Mouse (Mus musculus) MEL (cell line): ENCODE measurements around the gene Olfr172. TPM values are rescaled to one million over a fixed set of nuclear protein-coding genes. Genes with fewer than 3 reads are reported as not detected.

Source experiments
- DNase-seq: peaks from one replicate; pipeline ENCODE4 v3.0.0; 2011; ENCODE audit warnings: low read depth, low spot score
- H3K27ac ChIP-seq: 2 replicates; pipeline ENCODE4 v1.5.1; 2012; ENCODE audit warnings: low read depth, mild to moderate bottlenecking, control low read depth, low read length, moderate library complexity; ENCODE audit not compliant: control insufficient read depth
- H3K27me3 ChIP-seq, 2 experiments: fragments of 150-350 bp in 1 of 2; sonication (generic) in 1 of 2; 2 replicates each; pipeline ENCODE4 v1.6.1; 2012; ENCODE audit warnings: low read length in 2 of 2, mild to moderate bottlenecking in 2 of 2, improper control_type of control experiment in 1 of 2, moderate library complexity in 1 of 2; ENCODE audit not compliant: insufficient read depth in 2 of 2, control insufficient read depth in 1 of 2
- H3K36me3 ChIP-seq, 2 experiments: 2 replicates each; pipeline ENCODE4 v1.6.1; 2012 to 2014; ENCODE audit warnings: low read length in 2 of 2, improper control_type of control experiment in 1 of 2, inconsistent platforms in 1 of 2, mild to moderate bottlenecking in 1 of 2; ENCODE audit not compliant: insufficient read depth in 2 of 2, control insufficient read depth in 1 of 2
- H3K4me1 ChIP-seq, 2 experiments: fragments of 150-350 bp in 1 of 2; sonication (generic) in 1 of 2; 2 replicates each; pipeline ENCODE4 v1.6.1; 2012; ENCODE audit warnings: low read length in 2 of 2, improper control_type of control experiment in 1 of 2, mild to moderate bottlenecking in 1 of 2; ENCODE audit not compliant: insufficient read depth in 2 of 2, control insufficient read depth in 1 of 2
- H3K4me3 ChIP-seq, 2 experiments: fragments of 150-350 bp in 1 of 2; sonication (generic) in 1 of 2; 2 replicates each; pipeline ENCODE4 v1.5.1; 2012; ENCODE audit warnings: low read depth in 2 of 2, low read length in 2 of 2, mild to moderate bottlenecking in 2 of 2, moderate library complexity in 2 of 2, control low read depth in 1 of 2, improper control_type of control experiment in 1 of 2; ENCODE audit not compliant: control insufficient read depth in 1 of 2, insufficient read depth in 1 of 2
- H3K79me2 ChIP-seq: 2 replicates; pipeline ENCODE4 v1.6.1; 2012; ENCODE audit warnings: mild to moderate bottlenecking, low read length, moderate library complexity; ENCODE audit not compliant: control insufficient read depth, poor library complexity, insufficient read depth
- H3K9ac ChIP-seq: 2 replicates; pipeline ENCODE4 v1.6.1; 2012; ENCODE audit warnings: low read depth, mild to moderate bottlenecking, control low read depth, low read length, moderate library complexity; ENCODE audit not compliant: control insufficient read depth, poor library complexity, severe bottlenecking
- H3K9me3 ChIP-seq: fragments of 150-350 bp; sonication (generic); replicated peaks from 2 replicates; pipeline ENCODE4 v1.6.1; 2012; ENCODE audit warnings: mild to moderate bottlenecking, low read length, improper control_type of control experiment, moderate library complexity; ENCODE audit not compliant: insufficient read depth
- MAX ChIP-seq: IDR thresholded peaks from 2 replicates; pipeline ENCODE4 v1.6.1; 2011; ENCODE audit warnings: low read length, improper control_type of control experiment
- ZNF384 ChIP-seq: IDR thresholded peaks from 2 replicates; pipeline ENCODE4 v1.6.1; 2012; ENCODE audit warnings: low read depth, mild to moderate bottlenecking, inconsistent platforms, low read length, improper control_type of control experiment
- polyA plus RNA-seq, 2 experiments: library from polyadenylated mRNA; stranded (reverse) in 1 of 2; unstranded in 1 of 2; fragments of >175 nt in 1 of 2; fragments of >200 nt in 1 of 2; gene quantifications; 2 replicates each; pipeline versions ENCODE4 v1.2.1 to v1.2.4; 2012; ENCODE audit warnings: low replicate concordance in 2 of 2, low read depth in 1 of 2; ENCODE audit not compliant: insufficient read length in 2 of 2, insufficient read depth in 1 of 2, missing spikeins in 1 of 2
- total RNA-seq: library from RNA; depleted of rRNA; stranded (reverse); fragments of 300-350 nt; gene quantifications from 2 replicates; pipeline ENCODE4 v1.2.3, GENCODE M21; 2012; rRNA removed

Olfr172 gene
- total and polyA plus RNA-seq, 3 experiments, result not detected

GRCm38 (mm10) chr16:58712221-58712620 lies 50.8 kb downstream of the Olfr172 start:
- H3K9me3 ChIP-seq, result no peaks in the 10 kb centered on the region
- peaks cover 0 to 4% of the 10 kb centered on the region in 2 experiments; a peak in 3 of 4 replicates for H3K27me3 ChIP-seq
- DNase-seq, result peak; percentile 43
- no peaks in the 10 kb centered on the region for H3K79me2 ChIP-seq
- H3K4me1 ChIP-seq, result no peaks in the 10 kb centered on the region
- peak; percentile 92 for TF ChIP-seq ZNF384
- TF ChIP-seq MAX, result no peak
- peak overlapping the region; percentile 62 to 88 for H3K4me3 ChIP-seq
- H3K27ac ChIP-seq, result no peak overlapping the region
- peak overlapping the region; percentile 64 for H3K9ac ChIP-seq
- H3K36me3 ChIP-seq, result peaks cover 0 to 4% of the 10 kb centered on the region in 2 experiments; a peak in 2 of 4 replicates

Other genes starting within 250 kb of the Olfr172 start
- gene St3gal6, start 238.9 kb downstream of the Olfr172 start, total RNA-seq, result 2.5 and 4.0 TPM in 2 replicates
- 1 to 10 TPM in 1 of 2 experiments, not detected in 1; 8.9 TPM for gene St3gal6, start 238.9 kb downstream of the Olfr172 start, polyA plus RNA-seq
- not detected in 2 replicates for gene Gm813, start 146.2 kb downstream of the Olfr172 start, total RNA-seq
- not detected for gene Gm813, start 146.2 kb downstream of the Olfr172 start, polyA plus RNA-seq
- gene E330017A01Rik, start 124.4 kb downstream of the Olfr172 start, total RNA-seq, result 4.3 and 7.5 TPM in 2 replicates
- 1 to 10 TPM in 1 of 2 experiments, not detected in 1; 8.2 TPM for gene E330017A01Rik, start 124.4 kb downstream of the Olfr172 start, polyA plus RNA-seq
- gene Cpox, start 92.9 kb downstream of the Olfr172 start, total RNA-seq, result 159 and 204 TPM in 2 replicates
- 100 to 1,000 TPM; 110 to 421 TPM for gene Cpox, start 92.9 kb downstream of the Olfr172 start, polyA plus RNA-seq
- not detected in 2 replicates for gene Gpr15, start 44.1 kb downstream of the Olfr172 start, total RNA-seq
- gene Gpr15, start 44.1 kb downstream of the Olfr172 start, polyA plus RNA-seq, result not detected
- 16.9 and 18.5 TPM in 2 replicates for gene Cldnd1, start 35.3 kb downstream of the Olfr172 start, total RNA-seq
- gene Cldnd1, start 35.3 kb downstream of the Olfr172 start, polyA plus RNA-seq, result 10 to 100 TPM in 1 of 2 experiments, not detected in 1; 34.3 TPM
- not detected in 2 replicates for gene Olfr173, start 37.1 kb upstream of the Olfr172 start, total RNA-seq
- not detected for gene Olfr173, start 37.1 kb upstream of the Olfr172 start, polyA plus RNA-seq
- not detected in 2 replicates for gene Olfr175-ps1, start 63.6 kb upstream of the Olfr172 start, total RNA-seq
- gene Olfr175-ps1, start 63.6 kb upstream of the Olfr172 start, polyA plus RNA-seq, result not detected
- gene Olfr177, start 111.6 kb upstream of the Olfr172 start, total RNA-seq, result 0.08 TPM in 1 of 2 replicates, not detected in the other
- gene Olfr177, start 111.6 kb upstream of the Olfr172 start, polyA plus RNA-seq, result not detected
- 1.2 and 3.0 TPM in 2 replicates for gene Olfr178, start 128.9 kb upstream of the Olfr172 start, total RNA-seq
- gene Olfr178, start 128.9 kb upstream of the Olfr172 start, polyA plus RNA-seq, result 1 to 10 TPM in 1 of 2 experiments, not detected in 1; 3.5 TPM
- gene Olfr181, start 165.6 kb upstream of the Olfr172 start, total RNA-seq, result 0.12 TPM in 1 of 2 replicates, not detected in the other
- gene Olfr181, start 165.6 kb upstream of the Olfr172 start, polyA plus RNA-seq, result not detected
- gene Olfr180, start 166.2 kb upstream of the Olfr172 start, total RNA-seq, result 0.50 TPM in 1 of 2 replicates, not detected in the other
- gene Olfr180, start 166.2 kb upstream of the Olfr172 start, polyA plus RNA-seq, result 1 to 10 TPM in 1 of 2 experiments, not detected in 1; 1.1 TPM
- 0.42 and 0.73 TPM in 2 replicates for gene Olfr183, start 232.2 kb upstream of the Olfr172 start, total RNA-seq
- gene Olfr183, start 232.2 kb upstream of the Olfr172 start, polyA plus RNA-seq, result under 1 TPM in 1 of 2 experiments, not detected in 1; 0.49 TPM